Mouse (Mus musculus) lung, postnatal 10 days (tissue): ENCODE data around the gene Wdr86.

Experiments
- DNase-seq: peaks from one replicate; pipeline ENCODE4 v3.0.0; 2021

Wdr86 gene

GRCm38 (mm10) chr5:24681436-24681835 is 49.1 kb downstream of the Wdr86 start:
- no peak for DNase-seq

DNA sequence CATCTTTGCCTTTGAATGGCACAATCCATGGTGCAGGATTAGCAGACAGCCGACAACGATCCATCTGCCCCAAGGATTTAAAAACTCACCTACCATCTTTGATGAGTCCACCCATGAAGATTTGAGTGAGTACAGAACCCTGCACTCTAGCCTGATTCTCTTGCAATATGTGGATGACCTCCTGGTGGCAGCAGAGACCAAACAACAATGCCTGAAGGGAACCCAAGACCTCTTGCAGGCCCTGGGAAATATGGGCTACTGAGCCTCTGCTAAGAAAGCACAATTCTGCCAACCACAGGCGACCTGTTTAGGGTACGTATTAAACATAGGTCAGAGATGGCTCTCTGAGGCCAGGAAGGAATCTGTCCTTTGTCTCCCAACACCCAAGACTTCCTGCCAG is 56.3 kb downstream of the Wdr86 start:
- DNase-seq, result peak; percentile 90
